Mouse (Mus musculus) cerebellum, adult 18-20 months (tissue): Measurements from ENCODE around the gene Fam69a.
"Not testable (repeated sequence)": the region's sequence is repeated elsewhere in the genome, so short reads cannot be mapped to it uniquely, and the experiment has no call there.

Experiments
- DNase-seq, 2 experiments: peaks; one replicate each; pipeline ENCODE4 v3.0.0; 2021

Fam69a gene

GRCm38 (mm10) chr5:107900206-107901013, 86.5 kb downstream of the Fam69a start, which contains the start of gene Rpl5:
TSS of gene Rpl5 (plus strand) at chr5:107900502.
- peak; percentile 93 to 97 for DNase-seq

DNA sequence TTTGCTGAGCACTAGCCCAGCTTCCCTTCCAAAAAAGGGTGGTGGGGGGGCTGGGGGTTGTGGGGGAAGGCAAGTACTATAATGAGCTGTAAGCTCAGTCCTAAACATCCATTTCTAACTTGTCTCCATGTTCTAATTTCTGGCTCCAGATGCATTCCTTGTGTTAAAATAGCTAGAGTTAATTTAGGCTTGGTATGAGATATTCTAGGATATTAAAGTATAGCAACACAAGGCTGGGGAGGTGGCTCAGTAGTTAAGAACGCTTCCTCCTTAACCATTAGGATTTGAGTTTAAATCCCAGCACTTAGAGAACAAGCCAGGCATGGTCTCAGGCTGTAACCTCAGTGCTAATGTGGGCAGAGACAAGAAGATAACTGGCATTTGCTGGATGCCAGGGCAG, 90.6 kb downstream of the Fam69a start:
- DNase-seq = no peak

DNA sequence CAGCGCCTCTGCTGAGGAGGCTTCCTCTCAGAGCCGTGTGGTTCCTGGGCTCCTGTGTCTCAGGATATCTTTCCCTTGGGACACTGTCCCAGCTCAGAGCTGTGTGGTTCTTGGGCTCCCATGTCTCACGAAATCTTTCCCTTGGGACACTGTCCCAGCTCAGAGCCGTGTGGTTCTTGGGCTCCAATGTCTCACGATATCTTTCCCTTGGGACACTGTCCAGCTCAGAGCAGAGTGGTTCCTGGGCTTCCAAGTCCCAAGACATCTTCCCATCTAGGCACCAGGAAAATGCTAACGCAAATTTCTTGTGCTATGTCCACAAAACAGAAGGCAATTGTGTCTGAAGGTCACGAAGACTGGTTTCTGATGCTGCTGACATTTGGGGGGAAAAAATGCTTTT, 92.2 kb downstream of the Fam69a start:
- no peak for DNase-seq

- not testable (repeated sequence) for DNase-seq
Observed at GRCm38 (mm10) chr5:107891515-107891914, 95.4 kb downstream of the Fam69a start.

DNA sequence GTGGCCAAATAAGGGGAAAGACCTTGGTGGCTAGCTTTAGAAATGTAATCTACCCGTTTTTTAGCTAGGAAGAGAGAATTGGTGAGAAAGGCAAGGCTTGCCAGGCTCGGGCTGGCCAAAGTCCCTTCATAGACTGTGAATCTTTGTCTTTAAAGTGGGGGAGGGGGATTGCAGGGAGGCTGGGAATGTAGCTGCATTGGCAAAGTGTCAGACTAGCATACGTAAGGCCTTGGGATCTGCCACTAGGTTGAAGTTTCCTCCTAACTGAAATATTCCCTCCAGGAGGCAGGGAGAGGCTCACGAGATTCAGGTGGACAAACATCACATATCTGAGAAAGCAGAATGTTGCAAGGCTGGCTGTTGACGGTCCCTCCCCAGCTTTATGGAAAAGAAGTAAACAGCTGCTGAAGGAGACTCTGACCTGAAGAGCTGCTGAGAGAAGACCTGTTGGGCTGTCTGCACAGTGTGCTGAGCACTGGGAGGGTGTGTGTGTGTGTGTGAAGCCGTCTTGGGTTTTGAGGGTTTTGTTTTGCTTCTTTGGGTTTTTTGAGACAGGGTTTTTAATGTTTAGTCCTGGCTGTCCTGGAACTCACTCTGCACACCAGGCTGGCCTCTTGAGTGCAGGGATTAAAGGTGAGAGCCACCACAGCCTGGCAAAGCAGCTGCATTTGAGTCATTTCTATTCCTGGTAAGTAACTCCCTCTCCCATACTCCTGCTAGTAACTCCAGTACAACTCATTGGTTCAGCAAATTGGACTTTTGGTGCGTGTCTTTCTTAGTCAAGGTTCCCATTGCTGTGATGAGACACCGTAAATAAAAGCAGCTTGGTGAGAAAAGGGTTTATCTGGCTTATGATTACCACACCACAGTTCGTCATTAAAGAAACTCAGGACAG, 96.6 kb downstream of the Fam69a start:
- no peak for DNase-seq

DNA sequence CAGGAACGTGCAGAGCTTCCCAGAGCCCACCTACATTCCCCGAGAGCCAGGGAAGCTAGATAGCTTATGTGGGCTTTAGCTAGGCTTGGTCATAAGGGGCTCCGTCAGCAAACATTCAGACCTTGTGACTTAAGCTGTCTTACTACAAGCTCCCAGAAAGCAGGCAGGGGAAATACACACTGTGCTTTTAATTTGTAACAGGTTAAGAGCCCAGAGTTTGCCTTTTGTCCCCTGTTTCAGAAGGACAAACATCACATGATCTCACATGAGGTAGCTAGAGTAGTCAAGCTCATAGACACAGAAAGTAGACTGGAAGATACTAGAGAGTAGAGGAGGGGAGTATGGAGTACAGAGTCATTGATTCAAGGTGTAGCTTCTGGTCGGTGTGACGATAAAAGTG, 106.2 kb downstream of the Fam69a start:
- DNase-seq = no peak

- no peak for DNase-seq
Observed at GRCm38 (mm10) chr5:107877053-107877452, 109.8 kb downstream of the Fam69a start.

GRCm38 (mm10) chr5:107875261-107875611, 111.6 kb downstream of the Fam69a start:
- DNase-seq = no peak

- DNase-seq = no peak
Observed at GRCm38 (mm10) chr5:107874561-107875260, 112.2 kb downstream of the Fam69a start, which contains the start of gene Evi5. TSS of gene Evi5 (minus strand) at chr5:107875107.

GRCm38 (mm10) chr5:107873886-107874302, 113.0 kb downstream of the Fam69a start:
- no peak for DNase-seq

GRCm38 (mm10) chr5:107873330-107873729, 113.6 kb downstream of the Fam69a start:
- no peak for DNase-seq

DNA sequence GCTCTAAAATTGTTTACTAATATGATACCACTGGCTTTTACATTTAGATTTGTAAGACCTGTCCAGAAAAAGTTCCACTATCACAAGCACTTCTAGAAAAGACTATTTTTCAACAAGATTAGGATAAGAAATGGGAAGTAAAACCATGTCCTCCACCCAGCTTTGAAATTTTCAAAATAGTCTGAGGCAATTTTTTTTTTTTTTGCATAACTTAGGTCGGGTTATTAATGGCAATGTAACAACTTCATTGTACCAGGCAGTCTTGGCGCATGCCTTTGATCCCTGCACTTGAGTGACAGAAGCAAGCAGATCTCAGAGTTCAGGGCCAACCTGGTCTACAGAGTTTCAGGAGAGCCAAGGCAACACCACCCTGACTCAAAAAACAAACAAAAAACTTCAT, 117.2 kb downstream of the Fam69a start:
- DNase-seq = no peak

- DNase-seq = peak; percentile 92 to 93
Observed at GRCm38 (mm10) chr5:107868905-107869424, 117.9 kb downstream of the Fam69a start.

GRCm38 (mm10) chr5:107867970-107868904, 118.6 kb downstream of the Fam69a start:
- DNase-seq = peak; percentile 45 to 63

DNA sequence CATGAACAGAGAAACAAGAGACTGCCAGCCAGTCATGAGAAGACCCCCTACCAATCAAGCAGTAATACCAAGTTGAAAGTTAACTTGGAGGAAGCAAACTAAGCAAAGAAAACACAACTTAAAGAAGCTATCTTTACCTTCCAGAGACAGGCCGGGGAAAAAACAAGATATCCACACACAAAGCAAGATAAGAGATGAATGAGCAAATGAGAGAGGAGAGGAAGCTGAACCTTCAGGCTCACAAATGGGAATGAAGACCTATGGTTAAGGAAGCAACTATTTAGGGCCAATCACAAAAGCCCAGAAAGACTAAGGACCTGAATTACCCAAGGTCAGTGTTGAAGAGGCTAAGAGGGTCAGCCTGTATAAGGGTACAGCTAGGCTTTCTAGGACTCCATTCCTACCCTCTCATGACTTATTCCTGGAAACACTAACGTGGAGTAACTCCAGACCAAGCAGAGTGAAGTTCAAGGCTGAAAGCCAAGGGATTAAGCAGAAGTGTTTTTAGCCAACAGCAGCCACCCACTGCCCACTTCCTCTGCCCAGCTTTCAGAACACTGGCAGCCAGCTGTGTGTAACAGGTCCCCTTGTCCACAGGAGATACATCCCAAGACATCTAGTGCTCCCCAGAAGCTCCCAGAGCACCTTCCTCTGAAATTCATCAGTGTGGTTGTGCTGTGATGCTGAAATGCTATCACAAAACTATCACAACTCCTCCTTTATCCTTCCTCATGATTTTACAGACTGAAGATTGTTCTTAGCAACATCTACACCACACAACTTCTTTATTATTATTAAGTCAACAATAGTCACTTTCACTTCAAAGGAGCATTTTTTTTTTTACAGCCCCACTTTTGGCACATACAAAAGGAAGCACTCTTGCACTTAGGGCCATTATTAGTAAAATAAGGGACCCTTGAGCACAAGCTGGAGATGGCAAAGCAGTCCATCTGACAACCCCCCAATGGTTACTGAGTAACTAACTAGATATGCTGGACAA, 120.5 kb downstream of the Fam69a start:
- no peak for DNase-seq

GRCm38 (mm10) chr5:107863971-107864370, 122.9 kb downstream of the Fam69a start:
- DNase-seq = no peak

- no peak for DNase-seq
Observed at GRCm38 (mm10) chr5:107858963-107859362, 127.9 kb downstream of the Fam69a start.
